Mouse (Mus musculus) MEL (cell line): ENCODE measurements around the gene Cwc25. TPM values are rescaled to one million over a fixed set of nuclear protein-coding genes. Genes with fewer than 3 reads are reported as not detected.

ENCODE experiments used
- DNase-seq: peaks from one replicate; pipeline ENCODE4 v3.0.0; 2011; ENCODE audit warnings: low read depth, low spot score
- H3K27ac ChIP-seq: 2 replicates; pipeline ENCODE4 v1.5.1; 2012; ENCODE audit warnings: low read depth, mild to moderate bottlenecking, control low read depth, low read length, moderate library complexity; ENCODE audit not compliant: control insufficient read depth
- H3K27me3 ChIP-seq, 2 experiments: fragments of 150-350 bp in 1 of 2; sonication (generic) in 1 of 2; 2 replicates each; pipeline ENCODE4 v1.6.1; 2012; ENCODE audit warnings: low read length in 2 of 2, mild to moderate bottlenecking in 2 of 2, improper control_type of control experiment in 1 of 2, moderate library complexity in 1 of 2; ENCODE audit not compliant: insufficient read depth in 2 of 2, control insufficient read depth in 1 of 2
- H3K36me3 ChIP-seq, 2 experiments: 2 replicates each; pipeline ENCODE4 v1.6.1; 2012 to 2014; ENCODE audit warnings: low read length in 2 of 2, improper control_type of control experiment in 1 of 2, inconsistent platforms in 1 of 2, mild to moderate bottlenecking in 1 of 2; ENCODE audit not compliant: insufficient read depth in 2 of 2, control insufficient read depth in 1 of 2
- H3K4me1 ChIP-seq, 2 experiments: fragments of 150-350 bp in 1 of 2; sonication (generic) in 1 of 2; 2 replicates each; pipeline ENCODE4 v1.6.1; 2012; ENCODE audit warnings: low read length in 2 of 2, improper control_type of control experiment in 1 of 2, mild to moderate bottlenecking in 1 of 2; ENCODE audit not compliant: insufficient read depth in 2 of 2, control insufficient read depth in 1 of 2
- H3K4me3 ChIP-seq, 2 experiments: fragments of 150-350 bp in 1 of 2; sonication (generic) in 1 of 2; 2 replicates each; pipeline ENCODE4 v1.5.1; 2012; ENCODE audit warnings: low read depth in 2 of 2, low read length in 2 of 2, mild to moderate bottlenecking in 2 of 2, moderate library complexity in 2 of 2, control low read depth in 1 of 2, improper control_type of control experiment in 1 of 2; ENCODE audit not compliant: control insufficient read depth in 1 of 2, insufficient read depth in 1 of 2
- H3K79me2 ChIP-seq: 2 replicates; pipeline ENCODE4 v1.6.1; 2012; ENCODE audit warnings: mild to moderate bottlenecking, low read length, moderate library complexity; ENCODE audit not compliant: control insufficient read depth, poor library complexity, insufficient read depth
- H3K9ac ChIP-seq: 2 replicates; pipeline ENCODE4 v1.6.1; 2012; ENCODE audit warnings: low read depth, mild to moderate bottlenecking, control low read depth, low read length, moderate library complexity; ENCODE audit not compliant: control insufficient read depth, poor library complexity, severe bottlenecking
- H3K9me3 ChIP-seq: fragments of 150-350 bp; sonication (generic); replicated peaks from 2 replicates; pipeline ENCODE4 v1.6.1; 2012; ENCODE audit warnings: mild to moderate bottlenecking, low read length, improper control_type of control experiment, moderate library complexity; ENCODE audit not compliant: insufficient read depth
- BHLHE40 ChIP-seq: IDR thresholded peaks from 2 replicates; pipeline ENCODE4 v1.6.1; 2012; ENCODE audit warnings: low read depth, mild to moderate bottlenecking, inconsistent platforms, low read length, improper control_type of control experiment, borderline replicate concordance
- E2F4 ChIP-seq: IDR thresholded peaks from 2 replicates; pipeline ENCODE4 v1.6.1; 2011; ENCODE audit warnings: low read depth, low read length, improper control_type of control experiment, borderline replicate concordance
- EP300 ChIP-seq, 2 experiments: IDR thresholded peaks; 2 replicates each; pipeline ENCODE4 v1.6.1; 2011; ENCODE audit warnings: improper control_type of control experiment in 2 of 2, low read length in 2 of 2, low read depth in 1 of 2, mild to moderate bottlenecking in 1 of 2
- GATA1 ChIP-seq: IDR thresholded peaks from 2 replicates; pipeline ENCODE4 v1.6.1; 2011; ENCODE audit warnings: low read depth, low read length, improper control_type of control experiment
- MAZ ChIP-seq: IDR thresholded peaks from 2 replicates; pipeline ENCODE4 v1.6.1; 2012; ENCODE audit warnings: low read depth, mild to moderate bottlenecking, inconsistent platforms, low read length, improper control_type of control experiment
- MEF2A ChIP-seq: IDR thresholded peaks from 2 replicates; pipeline ENCODE4 v1.6.1; 2014; ENCODE audit warnings: low read depth, mild to moderate bottlenecking, inconsistent platforms, low read length, improper control_type of control experiment; ENCODE audit not compliant: poor library complexity, insufficient replicate concordance, severe bottlenecking; ENCODE audit errors: extremely low read depth
- MXI1 ChIP-seq: IDR thresholded peaks from 2 replicates; pipeline ENCODE4 v1.6.1; 2011; ENCODE audit warnings: mild to moderate bottlenecking, low read depth, low read length, improper control_type of control experiment
- MYC ChIP-seq: IDR thresholded peaks from 2 replicates; pipeline ENCODE4 v1.6.1; 2011; ENCODE audit warnings: low read depth, mild to moderate bottlenecking, low read length, improper control_type of control experiment, moderate library complexity
- NELFE ChIP-seq: IDR thresholded peaks from 2 replicates; pipeline ENCODE4 v1.6.1; 2011; ENCODE audit warnings: low read depth, low read length, improper control_type of control experiment
- POLR2AphosphoS2 ChIP-seq: IDR thresholded peaks from 2 replicates; pipeline ENCODE4 v1.6.1; 2011; ENCODE audit warnings: low read length, improper control_type of control experiment
- TBP ChIP-seq: IDR thresholded peaks from 2 replicates; pipeline ENCODE4 v1.8.0; 2011; ENCODE audit warnings: low read depth, low read length, improper control_type of control experiment
- UBTF ChIP-seq: IDR thresholded peaks from 2 replicates; pipeline ENCODE4 v1.6.1; 2012; ENCODE audit warnings: low read depth, mild to moderate bottlenecking, inconsistent platforms, low read length, improper control_type of control experiment, moderate library complexity, borderline replicate concordance; ENCODE audit not compliant: insufficient read depth
- USF1 ChIP-seq: IDR thresholded peaks from 2 replicates; pipeline ENCODE4 v1.6.1; 2014; ENCODE audit warnings: low read depth, mild to moderate bottlenecking, inconsistent platforms, low read length, improper control_type of control experiment, moderate library complexity
- ZC3H11A ChIP-seq: IDR thresholded peaks from 2 replicates; pipeline ENCODE4 v1.6.1; 2012; ENCODE audit warnings: low read depth, mild to moderate bottlenecking, inconsistent platforms, low read length, improper control_type of control experiment
- polyA plus RNA-seq, 2 experiments: library from polyadenylated mRNA; stranded (reverse) in 1 of 2; unstranded in 1 of 2; fragments of >175 nt in 1 of 2; fragments of >200 nt in 1 of 2; gene quantifications; 2 replicates each; pipeline versions ENCODE4 v1.2.1 to v1.2.4; 2012; ENCODE audit warnings: low replicate concordance in 2 of 2, low read depth in 1 of 2; ENCODE audit not compliant: insufficient read length in 2 of 2, insufficient read depth in 1 of 2, missing spikeins in 1 of 2
- total RNA-seq: library from RNA; depleted of rRNA; stranded (reverse); fragments of 300-350 nt; gene quantifications from 2 replicates; pipeline ENCODE4 v1.2.3, GENCODE M21; 2012

The Cwc25 gene
- total and polyA plus RNA-seq, 3 experiments: 16.7 to 20.8 TPM; not detected in 1

GRCm38 (mm10) chr11:97807626-97808025 lies 41.3 kb upstream of the Cwc25 start:
- Histone ChIP-seq H3K36me3 (peaks cover 0 to 11% of the 10 kb centered on the region in 2 experiments; a peak in 2 of 4 replicates), H3K27ac (no peak overlapping the region), H3K4me3 (no peak overlapping the region), H3K79me2 (no peaks in the 10 kb centered on the region), H3K9ac (no peak overlapping the region), H3K4me1 (peaks cover 2 to 15% of the 10 kb centered on the region in 2 experiments), H3K9me3 (no peaks in the 10 kb centered on the region), H3K27me3 (no peaks in the 10 kb centered on the region)
- TF ChIP-seq BHLHE40 (no peak), MXI1 (no peak), MAZ (no peak), USF1 (no peak), MYC (no peak), MEF2A (no peak), E2F4 (no peak), NELFE (no peak), UBTF (no peak), GATA1 (no peak), TBP (no peak), ZC3H11A (no peak), POLR2AphosphoS2 (no peak)
- DNase-seq: no peak

GRCm38 (mm10) chr11:97806613-97806964 lies 40.2 kb upstream of the Cwc25 start:
- H3K4me3 ChIP-seq: no peak overlapping the region
- no peak overlapping the region for H3K9ac ChIP-seq
- peaks cover 0 to 14% of the 10 kb centered on the region in 2 experiments; a peak in 2 of 4 replicates for H3K36me3 ChIP-seq
- H3K27me3 ChIP-seq: no peaks in the 10 kb centered on the region
- no peaks in the 10 kb centered on the region for H3K79me2 ChIP-seq
- no peak for DNase-seq
- TF ChIP-seq POLR2AphosphoS2: no peak
- TF ChIP-seq MAZ: no peak
- TF ChIP-seq NELFE: no peak
- TF ChIP-seq GATA1: no peak
- TF ChIP-seq USF1: no peak
- no peak for TF ChIP-seq EP300 (IDR thresholded peaks at IDR 0.05; ENCODE audit: low read depth in 1 of 2, low read length in 2 of 2)
- no peak overlapping the region for H3K27ac ChIP-seq
- peaks cover 2 to 23% of the 10 kb centered on the region in 2 experiments for H3K4me1 ChIP-seq
- no peaks in the 10 kb centered on the region for H3K9me3 ChIP-seq
